Mouse (Mus musculus) lung, postnatal 36 days (tissue): ENCODE data around the gene Rps24.
"Not testable (repeated sequence)": the region's sequence is repeated elsewhere in the genome, so short reads cannot be mapped to it uniquely, and the experiment has no call there.

Experiments used
- DNase-seq: peaks from one replicate; pipeline ENCODE4 v3.0.0; 2022; ENCODE audit warnings: mixed read lengths

Gene Rps24

GRCm38 (mm10) chr14:24486773-24487227 lies at the start of gene Rps24, which contains the start of gene Polr3a:
Gene Rps24 (plus strand): TSS chr14:24487125.
Gene Polr3a (minus strand): TSS chr14:24487058.
- DNase-seq: peak; percentile 93

GRCm38 (mm10) chr14:24443529-24443928 lies 43.4 kb upstream of the Rps24 start:
- not testable (repeated sequence) for DNase-seq

GRCm38 (mm10) chr14:24458191-24458590 lies 28.7 kb upstream of the Rps24 start:
- no peak for DNase-seq

GRCm38 (mm10) chr14:24468806-24469205 lies 18.1 kb upstream of the Rps24 start:
- DNase-seq: no peak

- no peak for DNase-seq
Measured at GRCm38 (mm10) chr14:24486241-24486767, 621 bp upstream of the Rps24 start.

GRCm38 (mm10) chr14:24489772-24490171 lies 2.8 kb downstream of the Rps24 start:
- not testable (repeated sequence) for DNase-seq

GRCm38 (mm10) chr14:24490468-24491265 lies 3.7 kb downstream of the Rps24 start:
- peak; percentile 98 for DNase-seq

- no peak for DNase-seq
Measured at GRCm38 (mm10) chr14:24491266-24491981, 4.5 kb downstream of the Rps24 start.

GRCm38 (mm10) chr14:24493256-24493655 lies 6.3 kb downstream of the Rps24 start:
- DNase-seq: no peak

GRCm38 (mm10) chr14:24496507-24496906 lies 9.6 kb downstream of the Rps24 start:
- DNase-seq: no peak

- no peak for DNase-seq
Measured at GRCm38 (mm10) chr14:24497443-24497842, 10.5 kb downstream of the Rps24 start.

- no peak for DNase-seq
Measured at GRCm38 (mm10) chr14:24498561-24499255, 11.8 kb downstream of the Rps24 start.

- DNase-seq: no peak
Measured at GRCm38 (mm10) chr14:24499478-24499877, 12.6 kb downstream of the Rps24 start.

GRCm38 (mm10) chr14:24500091-24500844 lies 13.3 kb downstream of the Rps24 start:
- DNase-seq: peak; percentile 83

- no peak for DNase-seq
Measured at GRCm38 (mm10) chr14:24500845-24501186, 13.9 kb downstream of the Rps24 start.

GRCm38 (mm10) chr14:24501256-24501655 lies 14.3 kb downstream of the Rps24 start:
- no peak for DNase-seq

- no peak for DNase-seq
Measured at GRCm38 (mm10) chr14:24507452-24508069, 20.6 kb downstream of the Rps24 start.

GRCm38 (mm10) chr14:24508070-24508773 lies 21.3 kb downstream of the Rps24 start:
- DNase-seq: no peak

- DNase-seq: no peak
Measured at GRCm38 (mm10) chr14:24509557-24509956, 22.6 kb downstream of the Rps24 start.

GRCm38 (mm10) chr14:24510218-24510617 lies 23.3 kb downstream of the Rps24 start:
- no peak for DNase-seq

- no peak for DNase-seq
Measured at GRCm38 (mm10) chr14:24510679-24511078, 23.8 kb downstream of the Rps24 start.
